Mouse (Mus musculus) CH12.LX (cell line): ENCODE measurements around the gene Tacc3. TPM values are rescaled to one million over a fixed set of nuclear protein-coding genes. Genes with fewer than 3 reads are reported as not detected.

Experiments
- DNase-seq: peaks from one replicate; pipeline ENCODE4 v3.0.0-alpha.2; 2013; ENCODE audit errors: extremely low read depth
- H3K27ac ChIP-seq: 2 replicates; pipeline ENCODE4 v1.5.1; 2012; ENCODE audit warnings: low read depth, mild to moderate bottlenecking, control low read depth, moderate library complexity; ENCODE audit not compliant: insufficient read depth
- H3K27me3 ChIP-seq: replicated peaks from 2 replicates; pipeline ENCODE3; 2012; ENCODE audit warnings: inconsistent platforms
- H3K36me3 ChIP-seq, 2 experiments: replicated peaks in 1 of 2; 2 replicates each; pipeline versions ENCODE3 to v1.6.1; 2012; ENCODE audit warnings: inconsistent platforms in 1 of 2, low read length in 1 of 2, mild to moderate bottlenecking in 1 of 2, mixed read lengths in 1 of 2, moderate library complexity in 1 of 2; ENCODE audit not compliant: control insufficient read depth in 1 of 2, insufficient read depth in 1 of 2
- H3K4me1 ChIP-seq, 2 experiments: 2 replicates each; pipeline ENCODE4 v1.6.1; 2012; ENCODE audit warnings: inconsistent platforms in 1 of 2, moderate library complexity in 1 of 2; ENCODE audit not compliant: insufficient read depth in 2 of 2, control insufficient read depth in 1 of 2
- H3K4me2 ChIP-seq: 2 replicates; pipeline ENCODE4 v1.6.1; 2012; ENCODE audit warnings: low read depth, mild to moderate bottlenecking, control low read depth; ENCODE audit not compliant: poor library complexity, insufficient read depth, severe bottlenecking
- H3K4me3 ChIP-seq, 3 experiments: fragments of 150-350 bp in 1 of 3; sonication (generic) in 1 of 3; replicated peaks in 1 of 3; 2 replicates each; pipeline versions ENCODE3 to v1.5.1; 2011 to 2012; ENCODE audit warnings: low read depth in 2 of 3, low read length in 2 of 3, mild to moderate bottlenecking in 2 of 3, moderate library complexity in 2 of 3, control low read depth in 1 of 3, improper control_type of control experiment in 1 of 3, inconsistent platforms in 1 of 3, mixed read lengths in 1 of 3; ENCODE audit not compliant: poor library complexity in 1 of 3
- H3K79me2 ChIP-seq: replicated peaks from 2 replicates; pipeline ENCODE4 v1.6.1; 2012; ENCODE audit warnings: mild to moderate bottlenecking, moderate library complexity; ENCODE audit not compliant: control insufficient read depth, poor library complexity, insufficient read depth, severe bottlenecking; ENCODE audit errors: extremely low read depth
- H3K9ac ChIP-seq: 2 replicates; pipeline ENCODE4 v1.6.1; 2012; ENCODE audit warnings: low read depth, mild to moderate bottlenecking, control low read depth, moderate library complexity; ENCODE audit not compliant: insufficient read depth
- H3K9me3 ChIP-seq: replicated peaks from 2 replicates; pipeline ENCODE3; 2012; ENCODE audit warnings: low read length, inconsistent platforms, mixed read lengths
- CHD1 ChIP-seq: IDR thresholded peaks from 2 replicates; pipeline ENCODE4 v1.6.1; 2012; ENCODE audit warnings: low read depth, low read length, improper control_type of control experiment, inconsistent platforms
- CHD2 ChIP-seq: IDR thresholded peaks from 2 replicates; pipeline ENCODE4 v1.6.1; 2011; ENCODE audit warnings: low read length, improper control_type of control experiment
- CTCF ChIP-seq, 2 experiments: IDR thresholded peaks in 1 of 2; conservative IDR thresholded peaks in 1 of 2; 2 replicates each; pipeline ENCODE4 v1.5.1; 2011 to 2012; ENCODE audit warnings: low read depth in 2 of 2, low read length in 2 of 2, improper control_type of control experiment in 1 of 2, inconsistent platforms in 1 of 2, mild to moderate bottlenecking in 1 of 2, moderate library complexity in 1 of 2
- E2F4 ChIP-seq: IDR thresholded peaks from 2 replicates; pipeline ENCODE4 v1.6.1; 2011; ENCODE audit warnings: low read depth, low read length, improper control_type of control experiment; ENCODE audit not compliant: insufficient replicate concordance
- ELF1 ChIP-seq: IDR thresholded peaks from 2 replicates; pipeline ENCODE4 v1.6.1; 2014; ENCODE audit warnings: low read depth, mild to moderate bottlenecking, inconsistent platforms, low read length, improper control_type of control experiment
- MAFK ChIP-seq: IDR thresholded peaks from 2 replicates; pipeline ENCODE4 v1.6.1; 2011; ENCODE audit warnings: low read length, improper control_type of control experiment; ENCODE audit not compliant: insufficient replicate concordance
- MAX ChIP-seq: IDR thresholded peaks from 2 replicates; pipeline ENCODE4 v1.6.1; 2011; ENCODE audit warnings: low read length, improper control_type of control experiment
- MEF2A ChIP-seq: IDR thresholded peaks from 2 replicates; pipeline ENCODE4 v1.6.1; 2014; ENCODE audit warnings: low read depth, mild to moderate bottlenecking, inconsistent platforms, low read length, improper control_type of control experiment, borderline replicate concordance
- MXI1 ChIP-seq: IDR thresholded peaks from 2 replicates; pipeline ENCODE4 v1.6.1; 2011; ENCODE audit warnings: mild to moderate bottlenecking, low read depth, low read length, improper control_type of control experiment
- NELFE ChIP-seq: IDR thresholded peaks from 2 replicates; pipeline ENCODE4 v1.6.1; 2011; ENCODE audit warnings: low read depth, low read length, improper control_type of control experiment
- NRF1 ChIP-seq: IDR thresholded peaks from 2 replicates; pipeline ENCODE4 v1.6.1; 2014; ENCODE audit warnings: low read depth, mild to moderate bottlenecking, inconsistent platforms, low read length, improper control_type of control experiment, moderate library complexity
- PAX5 ChIP-seq: IDR thresholded peaks from 2 replicates; pipeline ENCODE4 v1.6.1; 2012; ENCODE audit warnings: low read length, inconsistent platforms, mixed read lengths
- POLR2A ChIP-seq: IDR thresholded peaks from 2 replicates; pipeline ENCODE4 v1.6.1; 2011; ENCODE audit warnings: low read depth, mild to moderate bottlenecking, improper control_type of control experiment, low read length
- RAD21 ChIP-seq: IDR thresholded peaks from 2 replicates; pipeline ENCODE4 v1.6.1; 2011; ENCODE audit warnings: low read depth, mild to moderate bottlenecking, low read length, improper control_type of control experiment, moderate library complexity
- RCOR1 ChIP-seq: conservative IDR thresholded peaks from 2 replicates; pipeline ENCODE4 v1.6.1; 2012; ENCODE audit warnings: low read depth, mild to moderate bottlenecking, inconsistent platforms, low read length, improper control_type of control experiment
- TBP ChIP-seq: conservative IDR thresholded peaks from 2 replicates; pipeline ENCODE4 v1.6.1; 2011; ENCODE audit warnings: low read depth, low read length, improper control_type of control experiment
- TCF12 ChIP-seq: IDR thresholded peaks from 2 replicates; pipeline ENCODE4 v1.6.1; 2014; ENCODE audit warnings: low read depth, mild to moderate bottlenecking, inconsistent platforms, low read length, improper control_type of control experiment
- UBTF ChIP-seq: IDR thresholded peaks from 2 replicates; pipeline ENCODE4 v1.6.1; 2012; ENCODE audit warnings: low read depth, mild to moderate bottlenecking, inconsistent platforms, low read length, improper control_type of control experiment, moderate library complexity
- USF1 ChIP-seq: IDR thresholded peaks from 2 replicates; pipeline ENCODE4 v1.6.1; 2014; ENCODE audit warnings: low read depth, mild to moderate bottlenecking, inconsistent platforms, low read length, improper control_type of control experiment
- USF2 ChIP-seq: conservative IDR thresholded peaks from 2 replicates; pipeline ENCODE4 v1.6.1; 2011; ENCODE audit warnings: low read depth, low read length, improper control_type of control experiment
- ZC3H11A ChIP-seq: IDR thresholded peaks from 2 replicates; pipeline ENCODE4 v1.6.1; 2012; ENCODE audit warnings: low read depth, mild to moderate bottlenecking, inconsistent platforms, low read length, improper control_type of control experiment
- ZMIZ1 ChIP-seq: IDR thresholded peaks from 2 replicates; pipeline ENCODE4 v1.6.1; 2012; ENCODE audit warnings: low read depth, mild to moderate bottlenecking, inconsistent platforms, low read length, improper control_type of control experiment
- ZNF384 ChIP-seq: IDR thresholded peaks from 2 replicates; pipeline ENCODE4 v1.6.1; 2012; ENCODE audit warnings: low read depth, low read length, improper control_type of control experiment, inconsistent platforms
- dilution Hi-C: fragments of 300-500 bp; cut with MboI; formaldehyde crosslinking; loops from 2 replicates; pipeline ENCODE4 v1.14.3; 2020; ENCODE audit warnings: low sequenced_read_pairs; ENCODE audit not compliant: extremely low pct_unique_long_range_greater_than_20kb, extremely low pct_ligation_motif_present
- in situ Hi-C: fragments of 300-500 bp; cut with MboI; formaldehyde crosslinking; loops from 3 replicates; pipeline ENCODE4 v1.14.3; 2019; ENCODE audit warnings: low sequenced_read_pairs, low pct_ligation_motif_present, low pct_unique_long_range_greater_than_20kb, mixed read lengths
- polyA plus RNA-seq: library from polyadenylated mRNA; unstranded; fragments of >175 nt; gene quantifications from 2 replicates; pipeline ENCODE4 v1.2.1, GENCODE M21; 2012; ENCODE audit warnings: low read depth; ENCODE audit not compliant: insufficient read length
- total RNA-seq, 2 experiments: library from RNA; depleted of rRNA; stranded (reverse); fragments of 300-350 nt in 1 of 2; fragments of >200 nt in 1 of 2; gene quantifications; 2 replicates each; pipeline ENCODE4 v1.2.3; 2012 to 2014

The Tacc3 gene
- total and polyA plus RNA-seq, 3 experiments: 89.4 to 186 (median 160) TPM

GRCm38 (mm10) chr5:33609226-33609625 is 48.7 kb upstream of the Tacc3 start:
- TF ChIP-seq CHD2: no peak
- no peak for TF ChIP-seq CTCF (conservative IDR thresholded peaks at IDR 0.05 in 1 of 2, IDR thresholded peaks at IDR 0.05 in 1 of 2; ENCODE audit: low read depth in 2 of 2, low read length in 2 of 2)
- no peak for TF ChIP-seq MAX
- TF ChIP-seq USF2: no peak
- TF ChIP-seq TBP: no peak
- no peak for TF ChIP-seq RCOR1
- no peak for TF ChIP-seq POLR2A
- no peak for TF ChIP-seq RAD21
- no peak for TF ChIP-seq ELF1
- TF ChIP-seq NELFE: no peak
- no peak for TF ChIP-seq ZNF384
- TF ChIP-seq PAX5: no peak
- TF ChIP-seq MAFK: no peak
- no peak for TF ChIP-seq ZC3H11A
- TF ChIP-seq MEF2A: no peak
- no peak for TF ChIP-seq TCF12
- no peaks in the 10 kb centered on the region for H3K4me1 ChIP-seq
- in situ Hi-C loops: no loop called here
- no peak for DNase-seq
- no peaks in the 10 kb centered on the region for H3K27me3 ChIP-seq
- H3K27ac ChIP-seq: no peak overlapping the region
- H3K4me2 ChIP-seq: no peak overlapping the region
- H3K9ac ChIP-seq: no peak overlapping the region
- no peaks in the 10 kb centered on the region for H3K9me3 ChIP-seq
- no peak overlapping the region for H3K4me3 ChIP-seq
- peaks cover 55 to 92% of the 10 kb centered on the region in 2 experiments for H3K36me3 ChIP-seq
- no peaks in the 10 kb centered on the region for H3K79me2 ChIP-seq
- dilution Hi-C loops: no loop called here

DNA sequence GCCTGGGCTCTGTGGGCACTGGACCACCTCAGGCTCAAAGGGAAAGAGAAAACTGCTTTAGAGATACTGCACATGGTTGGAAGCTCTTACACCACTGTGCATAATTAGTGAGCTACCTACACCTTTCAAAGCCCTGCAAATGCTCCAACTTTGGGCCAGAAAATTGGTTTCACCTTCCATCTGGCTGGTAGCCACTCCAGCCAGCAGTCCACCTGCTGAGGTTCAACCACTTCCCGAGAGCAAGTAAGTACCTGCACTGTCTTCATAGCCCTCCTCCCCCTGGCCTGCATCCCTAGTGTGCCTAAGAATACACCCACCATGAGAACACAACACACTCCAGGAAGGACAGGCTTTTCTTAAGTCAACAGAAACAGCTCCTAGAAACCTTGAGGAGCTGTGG is 46.1 kb upstream of the Tacc3 start:
- Histone ChIP-seq H3K36me3 (peaks cover 42 to 86% of the 10 kb centered on the region in 2 experiments), H3K4me1 (peaks cover 0 to 5% of the 10 kb centered on the region in 2 experiments; a peak in 1 of 4 replicates)
- dilution Hi-C loops: no loop called here

More for the DNA sequence above, 46.1 kb upstream of the Tacc3 start:
- Histone ChIP-seq H3K27me3 (no peaks in the 10 kb centered on the region), H3K9ac (no peak overlapping the region), H3K9me3 (no peaks in the 10 kb centered on the region), H3K27ac (no peak overlapping the region), H3K79me2 (0 out of 2 replicates have a peak, but pooled peaks cover 4% of the 10 kb centered on the region), H3K4me2 (no peak overlapping the region), H3K4me3 (no peak overlapping the region)
- DNase-seq: no peak
- TF ChIP-seq CHD1: no peak
- no peak for TF ChIP-seq E2F4
- TF ChIP-seq CHD2: no peak
- no peak for TF ChIP-seq UBTF
- no peak for TF ChIP-seq MXI1
- TF ChIP-seq MAFK: no peak
- TF ChIP-seq NELFE: no peak
- no peak for TF ChIP-seq ZMIZ1
- TF ChIP-seq TCF12: no peak
- no peak for TF ChIP-seq NRF1
- no peak for TF ChIP-seq USF1
- TF ChIP-seq MAX: no peak
- no peak for TF ChIP-seq RAD21
- in situ Hi-C loops: no loop called here
